Mouse (Mus musculus) lung, postnatal 0 days (tissue): Measurements from ENCODE around the gene Inafm2. TPM values are rescaled to one million over a fixed set of nuclear protein-coding genes. Genes with fewer than 3 reads are reported as not detected.

ENCODE experiments used
- ATAC-seq: fragments of 200-750 bp; cut with Nextera tagmentation; 2 replicates; pipeline ENCODE4 v1.8.0; 2017; ENCODE audit warnings: moderate library complexity
- DNase-seq: peaks from one replicate; pipeline ENCODE4 v3.0.0-alpha.2; 2016; ENCODE audit warnings: low spot score
- H3K27ac ChIP-seq: fragments of 300-500 bp; sonication (generic); 2 replicates; pipeline ENCODE4 v1.5.1; 2014; ENCODE audit warnings: antibody characterized with exemption, mild to moderate bottlenecking, low read length, mixed read lengths
- H3K27me3 ChIP-seq: fragments of 300-500 bp; sonication (generic); replicated peaks from 2 replicates; pipeline ENCODE4 v1.6.1; 2014; ENCODE audit warnings: low read length, mixed read lengths; ENCODE audit not compliant: insufficient read depth
- H3K36me3 ChIP-seq: fragments of 300-500 bp; sonication (generic); 2 replicates; pipeline ENCODE4 v1.6.1; 2014; ENCODE audit warnings: low read length, mixed read lengths; ENCODE audit not compliant: insufficient read depth
- H3K4me1 ChIP-seq: fragments of 300-500 bp; sonication (generic); 2 replicates; pipeline ENCODE4 v1.6.1; 2014; ENCODE audit warnings: antibody characterized with exemption, low read depth, low read length, mixed read lengths; ENCODE audit not compliant: insufficient read depth
- H3K4me2 ChIP-seq: fragments of 300-500 bp; sonication (generic); replicated peaks from 2 replicates; pipeline ENCODE4 v1.6.1; 2014; ENCODE audit warnings: low read depth, mild to moderate bottlenecking, low read length, moderate library complexity, mixed read lengths
- H3K4me3 ChIP-seq: fragments of 300-500 bp; sonication (generic); 2 replicates; pipeline ENCODE4 v1.5.1; 2014; ENCODE audit warnings: low read depth, low read length
- H3K9ac ChIP-seq: fragments of 300-500 bp; sonication (generic); replicated peaks from 2 replicates; pipeline ENCODE4 v1.6.1; 2014; ENCODE audit warnings: low read depth, mild to moderate bottlenecking
- H3K9me3 ChIP-seq: fragments of 300-500 bp; sonication (generic); 2 replicates; pipeline ENCODE4 v1.6.1; 2016; ENCODE audit warnings: low read length, mixed read lengths
- CTCF ChIP-seq: IDR thresholded peaks from 2 replicates; pipeline ENCODE4 v1.5.1; 2016; ENCODE audit warnings: antibody characterized with exemption, mild to moderate bottlenecking
- EP300 ChIP-seq: IDR thresholded peaks from 2 replicates; pipeline ENCODE4 v1.6.1; 2016; ENCODE audit warnings: antibody characterized with exemption, mild to moderate bottlenecking, control low read depth
- WGBS: fragments of 180-500 bp; shearing (Covaris S2); extraction: QIAGEN DNeasy Blood & Tissue Kit; methylation state at CpG from one replicate; pipeline ENCODE4 v1.1.7; 2014; 5-methylcytosine and 5-hydroxymethylcytosine counted together
- polyA plus RNA-seq: library from polyadenylated mRNA; unstranded; fragments of >200 nt; fragmentation: Nextera tagmentation; extraction: Ambion mirVana; gene quantifications from 2 replicates; pipeline ENCODE4 v1.2.1, GENCODE M21; 2015

Inafm2 gene
- polyA plus RNA-seq, 1 experiment from 2014 or later, result 34.5 TPM

- H3K9ac ChIP-seq, result no peak overlapping the region
- H3K4me1 ChIP-seq, result peaks cover 34% of the 10 kb centered on the region
- DNase-seq, result peak; percentile 70
- H3K27ac ChIP-seq, result peak overlapping the region; percentile 66
- H3K4me3 ChIP-seq, result no peak overlapping the region
- no peaks in the 10 kb centered on the region for H3K27me3 ChIP-seq
- no peak for ATAC-seq
- TF ChIP-seq CTCF (peak; percentile 74), EP300 (0 out of 2 replicates have a peak, but pooled peaks have one; percentile 20)
- no peaks in the 10 kb centered on the region for H3K36me3 ChIP-seq
- H3K9me3 ChIP-seq, result no peaks in the 10 kb centered on the region
- 0 out of 2 replicates have a peak overlapping the region, but pooled peaks have one; percentile 5 for H3K4me2 ChIP-seq
- 23% methylated on average over 11 of the region's 11 CpGs for WGBS
Measured at GRCm38 (mm10) chr2:118764094-118764831, 18.7 kb downstream of the Inafm2 start.

GRCm38 (mm10) chr2:118764875-118765274 lies 19.3 kb downstream of the Inafm2 start:
- no peak overlapping the region for H3K9ac ChIP-seq
- H3K36me3 ChIP-seq, result no peaks in the 10 kb centered on the region
- 87% methylated on average over 5 of the region's 5 CpGs for WGBS
- peaks cover 34% of the 10 kb centered on the region for H3K4me1 ChIP-seq
- TF ChIP-seq EP300 (no peak), CTCF (no peak)
- no peak overlapping the region for H3K4me2 ChIP-seq
- H3K27me3 ChIP-seq, result no peaks in the 10 kb centered on the region
- no peaks in the 10 kb centered on the region for H3K9me3 ChIP-seq
- no peak overlapping the region for H3K27ac ChIP-seq
- ATAC-seq (no peak), DNase-seq (no peak)
- no peak overlapping the region for H3K4me3 ChIP-seq

- peak; percentile 50 for TF ChIP-seq CTCF
- TF ChIP-seq EP300, result peak; percentile 66; the same call in 1 of the 2 replicates
- WGBS, result 52% methylated on average over 10 of the region's 10 CpGs
- Histone ChIP-seq H3K4me2 (no peak overlapping the region), H3K9ac (no peak overlapping the region), H3K9me3 (no peaks in the 10 kb centered on the region), H3K4me3 (no peak overlapping the region), H3K4me1 (peaks cover 31% of the 10 kb centered on the region), H3K36me3 (no peaks in the 10 kb centered on the region), H3K27me3 (no peaks in the 10 kb centered on the region), H3K27ac (peak overlapping the region; percentile 26; the same call in 1 of the 2 replicates)
- DNase-seq (no peak), ATAC-seq (peak; percentile 11)
Measured at GRCm38 (mm10) chr2:118766041-118767033, 20.8 kb downstream of the Inafm2 start.

GRCm38 (mm10) chr2:118772158-118772874 lies 26.8 kb downstream of the Inafm2 start, which contains the start of gene Phgr1:
Phgr1 (plus strand) TSS chr2:118772769.
- Histone ChIP-seq H3K9me3 (no peaks in the 10 kb centered on the region), H3K4me1 (peaks cover 12% of the 10 kb centered on the region; the same call in 1 of the 2 replicates), H3K9ac (no peak within 1 kb of the TSS), H3K27me3 (no peaks in the 10 kb centered on the region), H3K36me3 (no peaks in the 10 kb centered on the region), H3K27ac (no peak within 1 kb of the TSS), H3K4me3 (no peak within 1 kb of the TSS), H3K4me2 (no peak within 1 kb of the TSS)
- WGBS, result 67% methylated on average over 6 of the region's 6 CpGs
- TF ChIP-seq CTCF (no peak), EP300 (0 out of 2 replicates have a peak, but pooled peaks have one; percentile 21)
- DNase-seq (peak; percentile 65), ATAC-seq (peak; percentile 93)

- H3K27me3 ChIP-seq, result no peaks in the 10 kb centered on the region
- H3K4me2 ChIP-seq, result no peak overlapping the region
- H3K9me3 ChIP-seq, result no peaks in the 10 kb centered on the region
- TF ChIP-seq CTCF (no peak), EP300 (no peak)
- H3K36me3 ChIP-seq, result no peaks in the 10 kb centered on the region
- no peak overlapping the region for H3K9ac ChIP-seq
- H3K4me3 ChIP-seq, result no peak overlapping the region
- 48% methylated on average over 2 of the region's 2 CpGs for WGBS
- peaks cover 18% of the 10 kb centered on the region; the same call in 1 of the 2 replicates for H3K4me1 ChIP-seq
- DNase-seq (no peak), ATAC-seq (no peak)
- no peak overlapping the region for H3K27ac ChIP-seq
Measured at GRCm38 (mm10) chr2:118774536-118774935, 29.0 kb downstream of the Inafm2 start.
